Mouse (Mus musculus) liver, embryonic 14.5 days (tissue): ENCODE results near the gene Srpk1.

Source experiments
- CTCF ChIP-seq: IDR thresholded peaks from 2 replicates; pipeline ENCODE4 v1.5.1; 2016; ENCODE audit warnings: antibody characterized with exemption, low read depth, control low read depth
- EP300 ChIP-seq: IDR thresholded peaks from 2 replicates; pipeline ENCODE4 v1.6.1; 2016; ENCODE audit warnings: antibody characterized with exemption, low read depth

- TF ChIP-seq CTCF (peak; percentile 31; the same call in 1 of the 2 replicates), EP300 (no peak)
Measured at GRCm38 (mm10) chr17:28581056-28581455, 41.5 kb downstream of the Srpk1 start.
